In the genomic region with DNA sequence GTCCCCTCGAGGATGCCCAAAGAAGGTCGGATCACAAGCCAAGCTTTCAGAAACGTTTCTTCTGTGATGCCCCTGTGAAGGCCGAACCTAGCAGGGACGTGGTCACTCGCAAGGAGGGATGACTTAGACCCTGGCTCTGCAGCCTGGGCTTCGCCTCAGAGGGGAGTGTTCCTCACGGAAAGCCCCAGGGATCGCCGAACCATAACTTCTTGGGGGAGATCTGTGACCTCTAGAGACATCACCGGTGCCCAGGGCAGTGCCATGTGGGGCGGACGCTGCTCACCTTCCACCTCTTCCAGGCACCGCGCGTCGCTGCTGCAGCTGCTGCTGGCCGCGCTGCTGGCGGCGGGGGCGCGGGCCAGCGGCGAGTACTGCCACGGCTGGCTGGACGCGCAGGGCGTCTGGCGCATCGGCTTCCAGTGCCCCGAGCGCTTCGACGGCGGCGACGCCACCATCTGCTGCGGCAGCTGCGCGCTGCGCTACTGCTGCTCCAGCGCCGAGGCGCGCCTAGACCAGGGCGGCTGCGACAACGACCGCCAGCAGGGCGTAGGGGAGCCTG, we compare ENCODE assay signal across 7 mouse cellular contexts. TPM values are rescaled to one million over a fixed set of nuclear protein-coding genes. Genes with fewer than 3 reads are reported as not detected.
DNase-seq lines count a peak whose midpoint lies in the region; ATAC-seq and TF ChIP-seq lines count a peak whose summit lies in the region.

No protein-coding gene starts in this region.

- H3K36me3 ChIP-seq in embryonic facial prominence, embryonic 11.5 days (replicated peaks; ENCODE audit: control insufficient read depth, insufficient read depth, low read depth, low read length): no peaks in the 10 kb centered on the region; the same call in 1 of the 2 replicates
- peaks cover 15% of the 10 kb centered on the region for H3K36me3 ChIP-seq in heart, embryonic 13.5 days
- peaks cover 17% of the 10 kb centered on the region for H3K36me3 ChIP-seq in limb, embryonic 10.5 days
- no peaks in the 10 kb centered on the region for H3K36me3 ChIP-seq in midbrain, postnatal 0 days (ENCODE audit: insufficient read depth, low read length)

- WGBS in embryonic facial prominence, embryonic 11.5 days: under 1% methylated on average over 51 of the region's 51 CpGs
- WGBS in heart, embryonic 13.5 days: under 1% methylated on average over 41 of the region's 51 CpGs
- WGBS in limb, embryonic 10.5 days: under 1% methylated on average over 51 of the region's 51 CpGs
- under 1% methylated on average over 50 of the region's 51 CpGs for WGBS in midbrain, postnatal 0 days

- H3K4me2 ChIP-seq in embryonic facial prominence, embryonic 11.5 days (ENCODE audit: low read depth, low read length): peak overlapping the region; percentile 82
- peak overlapping the region; percentile 90 for H3K4me2 ChIP-seq in heart, embryonic 13.5 days
- H3K4me2 ChIP-seq in midbrain, postnatal 0 days (ENCODE audit: low read depth, low read length, poor library complexity, severe bottlenecking): peak overlapping the region; percentile 76

- peak overlapping the region; percentile 69 for H3K27ac ChIP-seq in embryonic facial prominence, embryonic 11.5 days (replicated peaks; ENCODE audit: low read depth, low read length)
- H3K27ac ChIP-seq in heart, embryonic 13.5 days (replicated peaks): peak overlapping the region; percentile 89
- peak overlapping the region; percentile 94 for H3K27ac ChIP-seq in limb, embryonic 10.5 days
- H3K27ac ChIP-seq in midbrain, postnatal 0 days (ENCODE audit: low read depth, low read length): 0 out of 2 replicates have a peak overlapping the region, but pooled peaks have one; percentile 55

- no peaks in the 10 kb centered on the region; the same call in 1 of the 2 replicates for H3K27me3 ChIP-seq in embryonic facial prominence, embryonic 11.5 days (ENCODE audit: control insufficient read depth, insufficient read depth, low read length)
- peaks cover 17% of the 10 kb centered on the region for H3K27me3 ChIP-seq in heart, embryonic 13.5 days (replicated peaks)
- H3K27me3 ChIP-seq in limb, embryonic 10.5 days (ENCODE audit: low read depth, poor library complexity, severe bottlenecking): peaks cover 18% of the 10 kb centered on the region; the same call in 1 of the 2 replicates
- H3K27me3 ChIP-seq in midbrain, postnatal 0 days (ENCODE audit: insufficient read depth, low read length): peaks cover 4% of the 10 kb centered on the region; the same call in 1 of the 2 replicates

- H3K9ac ChIP-seq in embryonic facial prominence, embryonic 11.5 days (replicated peaks; ENCODE audit: low read length): peak overlapping the region; percentile 75
- peak overlapping the region; percentile 87 for H3K9ac ChIP-seq in heart, embryonic 13.5 days
- H3K9ac ChIP-seq in midbrain, postnatal 0 days (replicated peaks; ENCODE audit: low read length, poor library complexity, severe bottlenecking): peak overlapping the region; percentile 60

- TF ChIP-seq CTCF in midbrain, postnatal 0 days (IDR thresholded peaks at IDR 0.05): no peak

- no peaks in the 10 kb centered on the region; the same call in 1 of the 2 replicates for H3K4me1 ChIP-seq in embryonic facial prominence, embryonic 11.5 days (ENCODE audit: control insufficient read depth, insufficient read depth, low read length)
- H3K4me1 ChIP-seq in heart, embryonic 13.5 days: peaks cover 29% of the 10 kb centered on the region
- peaks cover 42% of the 10 kb centered on the region for H3K4me1 ChIP-seq in limb, embryonic 10.5 days
- no peaks in the 10 kb centered on the region for H3K4me1 ChIP-seq in midbrain, postnatal 0 days (ENCODE audit: insufficient read depth, low read length)

- 0 out of 2 replicates have a peak, but pooled peaks have one; percentile 7 for ATAC-seq in embryonic facial prominence, embryonic 11.5 days (replicated peaks; ENCODE audit: insufficient number of reproducible peaks, low FRiP score, low TSS enrichment, low read depth)
- ATAC-seq in heart, embryonic 13.5 days (ENCODE audit: extremely low read depth, insufficient number of reproducible peaks, low FRiP score, low TSS enrichment): no peak
- ATAC-seq in midbrain, postnatal 0 days (ENCODE audit: low FRiP score): peak; percentile 36

- no peaks in the 10 kb centered on the region for H3K9me3 ChIP-seq in embryonic facial prominence, embryonic 11.5 days (replicated peaks; ENCODE audit: control insufficient read depth, low read length)
- no peaks in the 10 kb centered on the region for H3K9me3 ChIP-seq in heart, embryonic 13.5 days
- no peaks in the 10 kb centered on the region for H3K9me3 ChIP-seq in limb, embryonic 10.5 days (replicated peaks)
- no peaks in the 10 kb centered on the region for H3K9me3 ChIP-seq in midbrain, postnatal 0 days (ENCODE audit: low read length)

- peak; percentile 48 to 49 for DNase-seq in right cerebral cortex, postnatal 10 days (ENCODE audit: low spot score in 2 of 2)
- no peak for DNase-seq in right cerebral cortex, postnatal 36 days (ENCODE audit: low spot score in 2 of 2)
- DNase-seq in embryonic facial prominence, embryonic 11.5 days (ENCODE audit: low spot score): peak; percentile 71
- peak; percentile 73 for DNase-seq in limb, embryonic 10.5 days (ENCODE audit: low spot score)
- DNase-seq in midbrain, postnatal 0 days (ENCODE audit: low spot score): peak; percentile 74
- DNase-seq in MN1 (ENCODE audit: low spot score): no peak

- peak overlapping the region; percentile 65 for H3K4me3 ChIP-seq in embryonic facial prominence, embryonic 11.5 days (ENCODE audit: low read depth, low read length)
- H3K4me3 ChIP-seq in heart, embryonic 13.5 days: peak overlapping the region; percentile 76
- H3K4me3 ChIP-seq in limb, embryonic 10.5 days: peak overlapping the region; percentile 84
- H3K4me3 ChIP-seq in midbrain, postnatal 0 days (ENCODE audit: low read depth, low read length): peak overlapping the region; percentile 69

RNA-seq across cellular contexts. Expression of a gene that starts 0.8 kb away (rescaled TPM):
- polyA plus RNA-seq in embryonic facial prominence, embryonic 11.5 days (2014; fragmentation: Nextera tagmentation; extraction: Ambion mirVana): 35.4 and 40.6 TPM in 2 replicates
- 9.1 and 10.8 TPM in 2 replicates for polyA plus RNA-seq in heart, embryonic 13.5 days (2015; fragmentation: Nextera tagmentation; extraction: Ambion mirVana)
- 13.0 and 22.5 TPM in 2 replicates for polyA plus RNA-seq in limb, embryonic 10.5 days (2016; fragmentation: Nextera tagmentation; extraction: Ambion mirVana)
- total RNA-seq in midbrain, postnatal 0 days (2014; rRNA removed): 15.1 and 21.0 TPM in 2 replicates
- polyA plus RNA-seq in midbrain, postnatal 0 days (2015; fragmentation: Nextera tagmentation; extraction: Ambion mirVana): 3.5 and 4.8 TPM in 2 replicates

RNA-seq across cellular contexts. Expression of a gene that starts 28.1 kb away (rescaled TPM):
- 29.7 and 32.0 TPM in 2 replicates for polyA plus RNA-seq in embryonic facial prominence, embryonic 11.5 days (2014; fragmentation: Nextera tagmentation; extraction: Ambion mirVana)
- polyA plus RNA-seq in heart, embryonic 13.5 days (2015; fragmentation: Nextera tagmentation; extraction: Ambion mirVana): 26.0 and 27.4 TPM in 2 replicates
- 27.3 and 29.2 TPM in 2 replicates for polyA plus RNA-seq in limb, embryonic 10.5 days (2016; fragmentation: Nextera tagmentation; extraction: Ambion mirVana)
- 7.3 and 13.9 TPM in 2 replicates for total RNA-seq in midbrain, postnatal 0 days (2014; rRNA removed)
- 32.5 and 36.6 TPM in 2 replicates for polyA plus RNA-seq in midbrain, postnatal 0 days (2015; fragmentation: Nextera tagmentation; extraction: Ambion mirVana)

Comparison
In these comparisons a context has a peak if more than half of its experiments do, and no peak if none do; other contexts are left out.
1. DNase-seq: peak in right cerebral cortex, postnatal 10 days (2 of 2), embryonic facial prominence, embryonic 11.5 days (single experiment), limb, embryonic 10.5 days (single experiment) and midbrain, postnatal 0 days (single experiment); none in right cerebral cortex, postnatal 36 days (0 of 2) and MN1 (single experiment).
2. Peak in every context shown above with its lines, with median percentiles within 50 percentile points of each other: H3K27ac ChIP-seq, H3K4me2 ChIP-seq, H3K4me3 ChIP-seq and H3K9ac ChIP-seq.